Mouse (Mus musculus) CH12.LX (cell line): Measurements from ENCODE around the gene Gpr3.

Experiments
- BHLHE40 ChIP-seq: IDR thresholded peaks from 2 replicates; pipeline ENCODE4 v1.6.1; 2011; ENCODE audit warnings: mild to moderate bottlenecking, low read depth, low read length, improper control_type of control experiment
- CTCF ChIP-seq, 2 experiments: IDR thresholded peaks in 1 of 2; conservative IDR thresholded peaks in 1 of 2; 2 replicates each; pipeline ENCODE4 v1.5.1; 2011 to 2012; ENCODE audit warnings: low read depth in 2 of 2, low read length in 2 of 2, improper control_type of control experiment in 1 of 2, inconsistent platforms in 1 of 2, mild to moderate bottlenecking in 1 of 2, moderate library complexity in 1 of 2
- EP300 ChIP-seq: IDR thresholded peaks from 2 replicates; pipeline ENCODE4 v1.6.1; 2011; ENCODE audit warnings: low read length, improper control_type of control experiment
- MAX ChIP-seq: IDR thresholded peaks from 2 replicates; pipeline ENCODE4 v1.6.1; 2011; ENCODE audit warnings: low read length, improper control_type of control experiment
- POLR2A ChIP-seq: IDR thresholded peaks from 2 replicates; pipeline ENCODE4 v1.6.1; 2011; ENCODE audit warnings: low read depth, mild to moderate bottlenecking, improper control_type of control experiment, low read length
- RAD21 ChIP-seq: IDR thresholded peaks from 2 replicates; pipeline ENCODE4 v1.6.1; 2011; ENCODE audit warnings: low read depth, mild to moderate bottlenecking, low read length, improper control_type of control experiment, moderate library complexity
- TCF12 ChIP-seq: IDR thresholded peaks from 2 replicates; pipeline ENCODE4 v1.6.1; 2014; ENCODE audit warnings: low read depth, mild to moderate bottlenecking, inconsistent platforms, low read length, improper control_type of control experiment
- ZMIZ1 ChIP-seq: IDR thresholded peaks from 2 replicates; pipeline ENCODE4 v1.6.1; 2012; ENCODE audit warnings: low read depth, mild to moderate bottlenecking, inconsistent platforms, low read length, improper control_type of control experiment

DNA sequence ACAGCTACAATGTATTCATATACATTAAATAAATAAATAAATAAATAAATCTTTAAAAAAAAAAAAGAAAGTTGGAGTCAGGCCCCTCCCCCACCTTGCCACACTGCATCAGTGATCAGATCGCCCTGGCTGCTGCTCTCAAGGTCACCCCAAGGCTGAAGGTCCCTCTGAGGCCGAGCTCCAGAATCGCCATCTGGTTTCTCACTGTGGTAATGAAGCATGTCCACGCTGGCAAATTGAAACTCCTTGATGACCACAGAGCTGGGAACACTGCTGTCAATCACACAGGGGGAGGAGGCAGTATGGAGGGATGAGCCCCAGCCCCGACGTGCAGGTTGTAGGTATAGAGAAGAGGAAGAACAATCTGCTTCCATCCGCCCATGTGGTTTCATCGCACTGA is 15.3 kb upstream of the Gpr3 start:
- TF ChIP-seq TCF12 (no peak), CTCF (conservative IDR thresholded peaks at IDR 0.05 in 1 of 2, IDR thresholded peaks at IDR 0.05 in 1 of 2; ENCODE audit: low read depth in 2 of 2, low read length in 2 of 2) (no peak), RAD21 (no peak), MAX (no peak), BHLHE40 (no peak), EP300 (no peak), POLR2A (no peak), ZMIZ1 (no peak)
